Mouse (Mus musculus) kidney, adult 18-20 months (tissue): ENCODE measurements at regions not wholly inside any gene's neighbourhood (a gene's known extent, or its start where the extent isn't known, plus 50 kb on each side); places are given as distances from the start of the nearest gene placed in this dataset.

Experiments used
- DNase-seq: peaks from one replicate; pipeline ENCODE4 v3.0.0; 2021

DNA sequence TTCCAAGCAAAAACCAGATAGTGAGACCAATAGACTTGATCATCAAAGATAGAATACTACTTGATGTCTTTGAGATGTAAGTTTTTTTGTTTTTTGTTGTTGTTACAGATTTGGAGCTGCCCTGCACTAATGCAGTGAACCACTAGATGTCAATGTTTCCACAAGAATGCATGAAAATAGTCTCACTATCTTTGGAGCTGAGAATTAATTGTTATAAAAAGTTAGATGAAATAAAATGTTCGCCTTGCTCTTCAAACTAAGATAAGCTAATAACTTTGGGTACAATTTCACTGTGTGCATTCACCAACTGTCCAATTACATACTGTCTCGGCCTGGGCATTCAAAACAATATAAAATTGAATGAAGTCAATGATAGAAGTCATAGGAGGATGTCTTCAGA, 223.2 kb upstream of the Agtr1b start:
- peak; percentile 13 for DNase-seq

DNA sequence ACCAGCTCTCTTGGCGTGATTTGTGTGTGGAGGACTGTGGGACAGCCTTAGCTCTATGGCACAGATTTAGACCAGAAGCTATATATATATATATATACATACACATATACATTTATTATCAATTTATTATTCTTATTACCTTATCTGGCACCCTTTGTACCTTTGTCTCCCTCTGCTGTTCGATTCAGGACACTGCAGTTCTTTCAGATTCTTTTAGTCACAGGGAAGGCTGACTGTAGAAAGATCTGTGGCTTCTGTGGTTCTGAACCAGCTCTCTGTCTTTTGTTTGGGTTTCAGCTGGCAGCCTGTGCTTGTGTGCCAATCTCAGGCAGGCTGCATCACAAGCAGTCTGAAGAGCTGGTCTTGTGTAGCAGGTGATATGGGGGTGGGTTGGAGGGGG, 184.6 kb upstream of the Agtr1b start:
- no peak for DNase-seq

DNA sequence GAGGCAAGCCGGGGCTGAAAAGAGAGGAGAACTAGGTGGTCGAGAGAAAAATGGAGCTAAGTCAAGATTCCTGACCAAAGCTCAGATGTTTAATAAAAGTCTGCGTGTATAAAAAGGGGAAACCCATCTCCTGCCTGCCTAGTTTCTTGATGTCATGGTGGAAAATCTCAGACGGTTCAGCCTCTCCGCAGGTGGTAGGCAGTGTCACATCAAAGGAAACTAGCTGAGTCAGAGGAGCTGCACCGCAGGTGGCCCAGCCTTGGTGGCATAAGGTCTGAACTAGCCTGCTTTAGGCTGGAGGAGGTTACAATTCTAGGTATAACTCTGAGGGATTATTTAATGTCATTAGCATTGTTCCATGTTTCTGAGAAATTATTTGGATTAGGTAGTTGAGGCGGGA, 177.0 kb upstream of the Agtr1b start:
- DNase-seq: no peak

DNA sequence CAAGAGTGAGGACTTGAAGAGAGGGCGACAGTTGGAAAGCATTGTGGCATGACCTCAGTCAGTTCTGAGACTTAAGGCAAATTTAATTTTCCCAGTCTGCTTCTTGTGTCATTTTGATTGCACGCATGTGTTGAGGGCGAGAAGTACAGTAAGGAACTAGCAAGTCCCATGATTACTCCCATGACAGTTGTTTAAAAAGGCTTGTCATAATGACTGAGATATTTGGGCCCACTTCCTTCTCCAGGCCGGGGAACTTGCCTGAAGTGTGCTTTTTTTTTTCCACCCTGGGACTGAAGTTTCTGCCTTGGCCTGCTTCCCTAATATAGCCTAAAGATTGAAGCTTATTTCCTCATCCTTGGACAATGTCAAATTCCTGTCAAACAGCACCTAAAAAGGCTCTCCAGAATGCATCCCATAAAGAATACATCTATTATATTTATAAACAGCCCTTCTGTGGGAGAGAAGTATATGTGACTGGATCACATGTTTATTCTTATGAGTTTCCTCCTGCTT, 171.6 kb upstream of the Agtr1b start:
- DNase-seq: no peak

DNA sequence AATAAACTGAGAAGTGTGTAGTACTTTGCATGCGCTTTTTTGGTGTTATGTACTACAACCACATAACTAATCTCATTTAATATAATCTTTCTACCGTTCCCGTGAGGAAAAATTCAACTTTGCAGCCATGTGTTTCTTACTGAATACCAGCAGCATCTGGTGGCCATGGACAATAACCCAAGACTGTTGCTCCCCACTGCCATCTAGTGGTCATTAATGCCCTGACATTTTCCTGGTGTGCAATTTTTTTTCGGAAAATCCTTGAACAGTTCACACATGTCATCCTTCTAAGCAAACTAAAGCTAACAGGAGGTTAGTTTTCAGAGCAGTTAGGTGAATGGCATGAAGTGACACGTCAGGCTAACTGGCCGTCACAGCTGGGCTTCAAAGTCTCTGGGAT, 153.8 kb upstream of the Agtr1b start:
- DNase-seq: no peak

DNA sequence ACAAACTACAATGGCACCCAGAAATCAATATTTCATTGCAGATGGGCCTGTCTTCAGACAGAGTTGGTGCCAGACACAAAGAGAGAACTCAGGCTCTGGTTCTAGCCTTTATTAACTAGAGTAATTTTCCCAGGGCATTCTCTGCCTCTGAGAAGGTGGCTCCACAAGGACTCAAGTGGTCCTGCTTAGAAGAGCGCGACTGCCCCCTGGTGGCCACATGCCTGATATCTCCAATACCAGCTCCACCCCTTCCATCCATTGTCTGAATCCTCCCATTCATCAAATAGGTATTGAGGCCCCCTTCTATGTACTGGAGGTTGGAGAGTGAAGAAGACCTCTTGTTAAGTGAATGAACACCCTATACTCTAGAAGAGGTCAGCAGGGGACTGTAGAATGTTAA, 142.2 kb upstream of the Agtr1b start:
- DNase-seq: peak; percentile 43

DNA sequence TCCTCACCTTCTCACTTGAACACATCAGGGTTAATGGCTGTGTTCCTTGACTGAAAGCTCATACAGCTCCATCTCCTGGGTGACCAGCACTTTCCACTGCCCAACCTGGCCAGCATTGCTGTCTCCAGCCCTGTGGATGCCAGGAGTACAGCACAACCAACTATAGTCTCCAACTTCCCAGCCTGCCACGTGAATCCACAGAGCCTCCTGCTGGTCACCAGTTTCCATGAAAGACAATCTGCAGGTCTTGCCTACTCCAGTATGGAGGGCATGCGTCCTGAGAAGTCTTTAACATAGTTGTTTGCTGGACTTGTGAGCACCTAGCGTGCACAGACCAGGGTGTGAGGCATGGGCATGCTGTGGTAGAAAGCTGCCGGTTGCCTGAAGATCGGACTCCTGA, 138.6 kb upstream of the Agtr1b start:
- DNase-seq: no peak
